In the genomic region with DNA sequence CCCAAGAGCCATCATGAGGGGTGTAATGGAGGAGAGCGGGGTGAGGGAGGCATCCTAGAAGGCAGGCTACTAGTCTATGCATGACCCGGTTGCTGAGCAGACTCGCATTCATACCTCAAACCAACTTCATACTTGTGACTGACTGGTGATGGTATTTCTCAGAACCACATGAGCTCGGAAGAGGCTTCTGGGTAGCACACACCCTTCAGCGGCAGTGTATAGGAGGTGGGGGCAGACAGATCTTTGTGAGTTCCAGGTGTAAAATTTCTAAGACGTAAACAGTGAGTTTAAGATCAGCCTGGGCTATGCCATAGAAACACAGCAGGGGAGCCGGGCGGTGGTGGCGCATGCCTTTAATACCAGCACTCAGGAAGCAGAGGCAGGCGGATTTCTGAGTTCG, we compare ENCODE assay signal across 21 mouse cellular contexts. TPM values are rescaled to one million over a fixed set of nuclear protein-coding genes. Genes with fewer than 3 reads are reported as not detected.
DNase-seq lines count a peak whose midpoint lies in the region; ATAC-seq and TF ChIP-seq lines count a peak whose summit lies in the region.
"Had no signal": no experiment of that assay in that cellular context is flagged by ENCODE, and none has a peak within 500 bp of the region (broad histone marks: within the 10 kb centered on the region; RNA-seq: fewer than 3 reads in every experiment).

A gene (minus strand): TSS at position 180 of the 400 bp plus-strand sequence.

- no peaks in the 10 kb centered on the region for H3K36me3 ChIP-seq in liver, embryonic 14.5 days (replicated peaks; ENCODE audit: control insufficient read depth, insufficient read depth, low read depth)
- H3K36me3 ChIP-seq in forebrain, embryonic 15.5 days = no peaks in the 10 kb centered on the region
- H3K36me3 ChIP-seq in intestine, postnatal 0 days (ENCODE audit: control insufficient read depth, insufficient read depth) = no peaks in the 10 kb centered on the region
- H3K36me3 ChIP-seq: hindbrain, embryonic 12.5 days; intestine, embryonic 15.5 days; limb, embryonic 10.5 days; midbrain, embryonic 13.5 days had no signal

- 74% methylated on average over 11 of the region's 11 CpGs for WGBS in liver, embryonic 14.5 days (ENCODE audit: insufficient replicate concordance)
- WGBS in forebrain, embryonic 15.5 days = 90% methylated on average over 11 of the region's 11 CpGs
- WGBS in intestine, postnatal 0 days = 88% methylated on average over 10 of the region's 11 CpGs

- ATAC-seq in erythroblast, adult 5-6 weeks (replicated peaks; ENCODE audit: low FRiP score, poor library complexity, severe bottlenecking) = no peak
- ATAC-seq in liver, embryonic 14.5 days (ENCODE audit: insufficient read depth) = no peak
- ATAC-seq in forebrain, embryonic 15.5 days (replicated peaks) = no peak
- ATAC-seq in intestine, postnatal 0 days = no peak
- ATAC-seq: intestine, embryonic 15.5 days; midbrain, embryonic 13.5 days had no signal

- no peaks in the 10 kb centered on the region for H3K27me3 ChIP-seq in liver, embryonic 14.5 days (ENCODE audit: control insufficient read depth, insufficient read depth, low read length)
- H3K27me3 ChIP-seq in forebrain, embryonic 15.5 days = no peaks in the 10 kb centered on the region
- H3K27me3 ChIP-seq in intestine, postnatal 0 days (replicated peaks; ENCODE audit: control insufficient read depth, insufficient read depth, low read length) = no peaks in the 10 kb centered on the region
- H3K27me3 ChIP-seq: hindbrain, embryonic 12.5 days; intestine, embryonic 15.5 days; midbrain, embryonic 13.5 days had no signal

- peak; percentile 62 for DNase-seq in CD4-positive, CD25-positive, alpha-beta regulatory T cell, adult 2 months (ENCODE audit: low read depth, low spot score)
- DNase-seq in ES-CJ7 (ENCODE audit: low read depth, low spot score) = peak; percentile 10
- no peak for DNase-seq in liver, embryonic 14.5 days (ENCODE audit: low read depth in 3 of 3, low spot score in 3 of 3)
- DNase-seq in T-cell, adult 2 months (ENCODE audit: low spot score) = no peak
- DNase-seq: cerebellum, adult 11 months; cerebellum, postnatal 36 days; gastrocnemius, adult 2 months; heart, adult 11 months; kidney, postnatal 10 days; lung, adult 2 months; lung, postnatal 4 days; thymus, adult 2 months had no signal

- no peaks in the 10 kb centered on the region for H3K9me3 ChIP-seq in liver, embryonic 14.5 days (ENCODE audit: control insufficient read depth, low read length)
- no peaks in the 10 kb centered on the region for H3K9me3 ChIP-seq in forebrain, embryonic 15.5 days
- H3K9me3 ChIP-seq in intestine, postnatal 0 days (ENCODE audit: control insufficient read depth) = no peaks in the 10 kb centered on the region
- H3K9me3 ChIP-seq: hindbrain, embryonic 12.5 days; intestine, embryonic 15.5 days; limb, embryonic 10.5 days; midbrain, embryonic 13.5 days had no signal

- H3K4me2 ChIP-seq in liver, embryonic 14.5 days (ENCODE audit: low read depth) = no peak within 1 kb of the TSS
- H3K4me2 ChIP-seq in forebrain, embryonic 15.5 days (replicated peaks) = no peak within 1 kb of the TSS
- H3K4me2 ChIP-seq in intestine, postnatal 0 days (replicated peaks; ENCODE audit: low read depth) = no peak within 1 kb of the TSS
- H3K4me2 ChIP-seq: hindbrain, embryonic 12.5 days; intestine, embryonic 15.5 days; midbrain, embryonic 13.5 days had no signal

- H3K27ac ChIP-seq in liver, embryonic 14.5 days = no peak within 1 kb of the TSS
- H3K27ac ChIP-seq in forebrain, embryonic 15.5 days (replicated peaks) = no peak within 1 kb of the TSS
- no peak within 1 kb of the TSS for H3K27ac ChIP-seq in intestine, postnatal 0 days (ENCODE audit: low read depth, low read length)
- H3K27ac ChIP-seq: gastrocnemius, adult 2 months; hindbrain, embryonic 12.5 days; intestine, embryonic 15.5 days; left cerebral cortex, adult 2 months; limb, embryonic 10.5 days; midbrain, embryonic 13.5 days had no signal

- H3K4me3 ChIP-seq in liver, embryonic 14.5 days (ENCODE audit: insufficient read depth in 1 of 2, low read depth in 2 of 2, low read length in 2 of 2) = no peak within 1 kb of the TSS
- no peak within 1 kb of the TSS for H3K4me3 ChIP-seq in forebrain, embryonic 15.5 days
- no peak within 1 kb of the TSS for H3K4me3 ChIP-seq in intestine, postnatal 0 days (ENCODE audit: low read depth, low read length)
- H3K4me3 ChIP-seq: gastrocnemius, adult 2 months; hindbrain, embryonic 12.5 days; intestine, embryonic 15.5 days; left cerebral cortex, adult 2 months; limb, embryonic 10.5 days; midbrain, embryonic 13.5 days had no signal

- peaks cover 0 to 10% of the 10 kb centered on the region in 2 experiments; a peak in 2 of 4 replicates for H3K4me1 ChIP-seq in liver, embryonic 14.5 days (replicated peaks; ENCODE audit: control insufficient read depth in 2 of 2, insufficient read depth in 2 of 2, low read length in 1 of 2)
- H3K4me1 ChIP-seq in forebrain, embryonic 15.5 days = no peaks in the 10 kb centered on the region
- H3K4me1 ChIP-seq in intestine, postnatal 0 days (replicated peaks; ENCODE audit: control insufficient read depth, insufficient read depth, low read length) = no peaks in the 10 kb centered on the region
- H3K4me1 ChIP-seq: hindbrain, embryonic 12.5 days; intestine, embryonic 15.5 days; limb, embryonic 10.5 days; midbrain, embryonic 13.5 days had no signal

- H3K9ac ChIP-seq in liver, embryonic 14.5 days (replicated peaks) = no peak within 1 kb of the TSS
- no peak within 1 kb of the TSS for H3K9ac ChIP-seq in forebrain, embryonic 15.5 days (replicated peaks)
- H3K9ac ChIP-seq in intestine, postnatal 0 days (ENCODE audit: low read depth, low read length) = no peak within 1 kb of the TSS
- H3K9ac ChIP-seq: hindbrain, embryonic 12.5 days; intestine, embryonic 15.5 days; midbrain, embryonic 13.5 days had no signal

- TF ChIP-seq CTCF in liver, embryonic 14.5 days (IDR thresholded peaks at IDR 0.05; ENCODE audit: low read depth) = no peak
- TF ChIP-seq CTCF in intestine, postnatal 0 days (IDR thresholded peaks at IDR 0.05; ENCODE audit: low read depth) = no peak

- TF ChIP-seq EP300 in liver, embryonic 14.5 days (IDR thresholded peaks at IDR 0.05; ENCODE audit: low read depth) = no peak

RNA-seq across cellular contexts. Expression of the gene that starts here (rescaled TPM):
- total RNA-seq in erythroblast, adult 5-6 weeks (2015; ENCODE audit: low replicate concordance) = 45.1 and 78.6 TPM in 2 replicates
- total RNA-seq in erythroblast, adult 5-6 weeks (2017; ENCODE audit: low replicate concordance) = 29.3 and 49.9 TPM in 2 replicates
- 112 and 113 TPM in 2 replicates for polyA plus RNA-seq in liver, embryonic 14.5 days (2012; rRNA removed)
- 105 and 126 TPM in 2 replicates for polyA plus RNA-seq in liver, embryonic 14.5 days (2014; fragmentation: Nextera tagmentation; extraction: Ambion mirVana)
- 0.09 and 0.15 TPM in 2 replicates for polyA plus RNA-seq in forebrain, embryonic 15.5 days (2015; fragmentation: Nextera tagmentation; extraction: Ambion mirVana)
- 0.08 TPM in 1 of 2 replicates, not detected in the other for polyA plus RNA-seq in intestine, postnatal 0 days (2015; fragmentation: Nextera tagmentation; extraction: Ambion mirVana)
- total RNA-seq: gastrocnemius, adult 2 months; layer of hippocampus, adult 8-10 months; left cerebral cortex, adult 2 months had no signal

Comparison
In these comparisons a context has a peak if more than half of its experiments do, and no peak if none do; other contexts are left out.
1. RNA of the gene that starts here (polyA plus RNA-seq): 105 to 126 TPM in liver, embryonic 14.5 days; 0.09 to 0.15 TPM in forebrain, embryonic 15.5 days and 0.08 TPM in intestine, postnatal 0 days; every median in the first group is over 10 times any median in the second.
2. DNase-seq: peak in CD4-positive, CD25-positive, alpha-beta regulatory T cell, adult 2 months (single experiment) and ES-CJ7 (single experiment); none in liver, embryonic 14.5 days (0 of 3) and T-cell, adult 2 months (single experiment).